Mouse (Mus musculus) monocyte, adult 5-6 weeks (primary cell): ENCODE measurements around the gene Pacsin2. TPM values are rescaled to one million over a fixed set of nuclear protein-coding genes. Genes with fewer than 3 reads are reported as not detected.
"Not testable (repeated sequence)": the region's sequence is repeated elsewhere in the genome, so short reads cannot be mapped to it uniquely, and the experiment has no call there.

ENCODE experiments used
- ATAC-seq: fragments of 153-309, 156-312 bp; replicated peaks from 2 replicates; pipeline ENCODE4 v1.8.0; 2017; ENCODE audit warnings: mild to moderate bottlenecking; ENCODE audit not compliant: low TSS enrichment, insufficient number of reproducible peaks, severe bottlenecking, poor library complexity, low FRiP score
- total RNA-seq: library from RNA; stranded (forward); fragments of 200-1000, 200-491, 200-594 nt; gene quantifications from 3 replicates; pipeline ENCODE4 v1.2.3, GENCODE M21; 2017

The Pacsin2 gene
- total RNA-seq, 1 experiment from 2014 or later = 92.8 TPM

GRCm38 (mm10) chr15:83360899-83361298, 103.5 kb downstream of the Pacsin2 start:
- not testable (repeated sequence) for ATAC-seq

GRCm38 (mm10) chr15:83360140-83360539, 104.3 kb downstream of the Pacsin2 start:
- no peak for ATAC-seq

GRCm38 (mm10) chr15:83358476-83358875, 105.9 kb downstream of the Pacsin2 start:
- no peak for ATAC-seq

- no peak for ATAC-seq
These were observed 112.9 kb downstream of the Pacsin2 start for GRCm38 (mm10) chr15:83351546-83351945.

- ATAC-seq = no peak
These were observed 113.5 kb downstream of the Pacsin2 start for GRCm38 (mm10) chr15:83350859-83351258.

GRCm38 (mm10) chr15:83349954-83350711, 114.3 kb downstream of the Pacsin2 start, which contains the start of gene Arfgap3:
Gene Arfgap3, minus strand, starts transcription at chr15:83350247.
- ATAC-seq = peak; percentile 78

- ATAC-seq = no peak
These were observed 115.0 kb downstream of the Pacsin2 start for GRCm38 (mm10) chr15:83349225-83349953.

GRCm38 (mm10) chr15:83348747-83349146, 115.7 kb downstream of the Pacsin2 start:
- no peak for ATAC-seq

GRCm38 (mm10) chr15:83345898-83346529, 118.4 kb downstream of the Pacsin2 start:
- ATAC-seq = no peak

- no peak for ATAC-seq
These were observed 119.5 kb downstream of the Pacsin2 start for GRCm38 (mm10) chr15:83344956-83345355.

GRCm38 (mm10) chr15:83344157-83344556, 120.2 kb downstream of the Pacsin2 start:
- ATAC-seq = no peak

- ATAC-seq = no peak
These were observed 125.5 kb downstream of the Pacsin2 start for GRCm38 (mm10) chr15:83338908-83339307.

- ATAC-seq = no peak
These were observed 126.2 kb downstream of the Pacsin2 start for GRCm38 (mm10) chr15:83337903-83338870.

- ATAC-seq = no peak
These were observed 132.0 kb downstream of the Pacsin2 start for GRCm38 (mm10) chr15:83332373-83332772.

GRCm38 (mm10) chr15:83328952-83329351, 135.5 kb downstream of the Pacsin2 start:
- no peak for ATAC-seq
